Mouse (Mus musculus) cerebellum, adult 18-20 months (tissue): ENCODE measurements around the gene Jagn1.
A peak's percentile ranks its signal among the peaks of the same experiment; 100 is the strongest.

ENCODE experiments used
- DNase-seq, 2 experiments: peaks; one replicate each; pipeline ENCODE4 v3.0.0; 2021

Gene Jagn1

DNA sequence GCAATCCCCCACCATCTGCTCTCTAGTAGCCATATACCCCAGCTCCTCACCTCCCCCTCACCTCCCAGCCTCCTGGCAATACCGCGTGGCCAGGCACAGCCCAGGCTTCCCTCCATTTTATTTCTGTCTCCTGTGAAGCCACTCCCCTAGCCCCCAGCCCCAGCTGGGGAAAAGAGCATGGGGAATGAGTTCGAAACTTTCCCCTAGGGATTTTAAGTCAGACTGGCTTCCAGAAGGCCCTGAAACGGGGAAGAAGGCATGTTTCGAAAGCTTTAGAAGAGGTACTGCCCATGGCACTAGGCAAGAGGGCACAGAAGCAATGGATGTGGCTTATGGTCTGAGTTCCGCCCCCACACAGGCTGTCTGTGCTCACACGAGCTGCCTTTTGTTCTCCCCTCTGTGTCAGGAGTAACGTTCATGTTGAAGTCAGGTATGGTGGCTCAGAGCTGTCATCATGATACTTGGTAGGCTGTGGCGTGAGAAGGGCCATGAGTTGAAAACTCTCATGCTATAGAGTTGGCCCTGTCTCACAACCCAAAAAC is 6.6 kb upstream of the Jagn1 start, which contains the start of gene Cidec:
Cidec (minus strand) TSS at position 97 of the 542 bp plus-strand sequence.
- no peak for DNase-seq

- no peak for DNase-seq
Measured at GRCm38 (mm10) chr6:113437135-113437534, 5.2 kb upstream of the Jagn1 start.

- no peak for DNase-seq
Measured at GRCm38 (mm10) chr6:113438721-113439430, 3.5 kb upstream of the Jagn1 start.

DNA sequence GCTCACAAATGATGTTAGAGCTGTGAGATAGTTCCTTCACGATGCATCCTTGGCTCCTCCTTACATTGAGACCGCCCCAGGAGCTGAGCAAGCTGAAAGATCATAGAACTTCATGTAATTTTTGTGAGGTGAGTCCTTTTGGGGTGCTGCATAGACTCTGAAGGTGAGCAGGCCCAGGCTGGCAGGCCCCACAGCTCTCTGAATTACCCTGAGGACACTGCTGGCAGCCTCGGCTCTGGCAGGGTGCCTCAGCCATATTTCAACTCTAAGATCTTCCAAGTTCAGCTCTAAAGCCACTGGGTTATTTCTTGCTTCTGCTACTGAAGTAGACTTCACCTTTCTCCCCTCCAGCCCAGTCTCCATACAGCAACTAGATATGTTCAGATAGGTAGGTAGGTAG is 1.7 kb upstream of the Jagn1 start:
- DNase-seq, result no peak

DNA sequence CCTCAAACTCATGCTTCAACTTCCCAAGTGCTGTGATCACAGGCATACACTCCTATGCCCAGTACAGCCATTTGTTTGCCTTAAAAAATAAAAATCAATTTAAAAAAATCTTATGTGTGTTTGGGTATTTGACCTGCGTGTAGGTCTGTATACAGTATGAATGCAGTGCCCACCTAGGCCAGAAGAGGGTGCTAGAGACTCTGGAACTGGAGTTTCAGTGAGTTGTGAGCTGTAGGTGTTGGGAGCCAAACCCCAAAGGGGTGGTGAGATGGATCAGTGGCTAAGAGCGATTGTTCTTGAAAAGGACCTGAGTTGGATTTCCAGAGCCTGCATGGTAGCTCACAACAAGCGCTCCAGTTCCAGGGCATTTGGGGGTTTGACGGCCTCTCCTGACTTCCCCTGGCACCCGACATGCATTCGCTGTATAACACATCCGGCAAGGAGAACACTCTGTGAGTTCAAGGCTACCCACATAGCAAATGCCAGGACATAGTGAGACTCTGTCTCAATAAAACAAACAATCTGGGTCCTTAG is 1.2 kb upstream of the Jagn1 start:
- peak; percentile 79 to 82 for DNase-seq

DNA sequence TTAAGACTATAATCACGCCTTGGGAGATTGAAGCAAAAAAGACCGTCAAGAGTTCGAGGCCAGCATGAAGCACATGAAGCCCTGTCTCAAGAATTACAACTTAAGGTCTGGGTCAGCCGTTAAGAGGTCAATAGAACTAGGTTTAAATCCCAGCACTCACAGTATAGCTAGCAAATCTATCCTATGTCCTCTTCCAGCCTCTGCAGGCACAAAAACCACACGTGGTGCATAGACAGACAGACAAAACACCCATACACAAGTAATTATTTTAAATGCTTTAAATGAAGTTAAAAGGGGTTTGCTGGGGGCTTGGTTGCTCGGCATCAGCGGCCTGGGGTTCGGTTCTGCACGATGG is 305 bp upstream of the Jagn1 start:
- no peak for DNase-seq

DNA sequence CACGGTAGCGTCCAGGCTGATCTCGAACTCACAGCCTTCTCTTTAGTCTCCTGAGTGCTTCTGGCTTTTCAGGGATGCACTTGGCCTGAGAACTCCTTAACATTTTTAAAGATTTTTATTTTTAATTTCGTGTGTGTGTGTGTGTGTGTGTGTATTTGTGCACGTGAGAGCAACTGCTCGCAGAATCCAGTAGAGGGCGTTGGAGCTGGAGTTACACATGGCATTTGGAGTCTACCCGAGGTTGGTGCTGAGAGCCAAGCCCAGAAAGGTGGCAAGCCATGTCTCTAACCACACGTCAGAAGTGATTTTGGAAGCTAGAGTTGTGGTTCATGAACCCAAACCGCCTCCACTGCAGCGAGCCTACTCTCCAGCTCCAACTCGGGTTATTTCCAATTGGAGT is 722 bp downstream of the Jagn1 start:
- DNase-seq, result no peak

- DNase-seq, result no peak
Measured at GRCm38 (mm10) chr6:113444207-113444965, 2.0 kb downstream of the Jagn1 start.

GRCm38 (mm10) chr6:113447639-113448038 is 5.3 kb downstream of the Jagn1 start:
- peak; percentile 28 to 36 for DNase-seq

DNA sequence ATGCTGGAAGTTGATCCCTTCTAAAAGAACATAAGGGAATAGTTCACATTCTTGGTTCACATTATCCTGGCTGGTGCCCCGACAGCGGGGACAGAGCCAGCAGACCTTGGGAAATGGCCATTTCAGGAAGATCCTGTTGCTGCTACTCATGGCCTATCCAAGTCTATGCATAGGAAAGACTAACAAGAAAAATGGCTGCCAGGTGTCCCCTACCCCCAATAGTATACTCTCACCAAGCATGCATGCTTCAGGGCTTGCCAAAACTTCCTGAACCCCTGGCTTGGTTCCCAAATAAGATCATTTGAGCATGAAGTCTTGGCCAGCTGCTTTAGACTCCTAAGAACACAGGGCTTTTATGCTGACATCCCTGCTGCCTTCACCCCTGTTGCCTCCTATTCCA is 9.5 kb downstream of the Jagn1 start:
- DNase-seq, result no peak

DNA sequence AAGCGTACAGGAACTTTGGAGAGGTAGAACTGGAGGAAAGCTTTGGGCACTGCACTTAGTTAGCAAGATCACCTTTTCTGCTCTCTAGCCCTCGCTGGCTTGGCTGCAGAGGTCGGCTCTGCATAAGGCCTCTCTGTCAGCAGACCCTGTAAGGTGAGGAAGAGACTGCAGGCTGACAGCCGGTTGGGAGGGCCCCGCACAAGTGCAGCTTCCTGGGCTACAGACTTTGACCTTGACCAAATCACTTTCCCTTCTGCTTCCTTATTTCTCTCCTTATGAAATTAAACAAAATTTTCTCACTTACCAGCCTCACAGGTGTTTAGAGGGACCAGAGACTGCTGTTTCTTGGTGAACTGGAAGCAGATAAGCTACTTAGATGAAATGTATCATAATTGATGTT is 12.6 kb downstream of the Jagn1 start:
- no peak for DNase-seq

- no peak for DNase-seq
Measured at GRCm38 (mm10) chr6:113457952-113458534, 15.7 kb downstream of the Jagn1 start, which contains the start of gene Il17re. TSS of gene Il17re (plus strand) at chr6:113458484.

GRCm38 (mm10) chr6:113458635-113459034 is 16.3 kb downstream of the Jagn1 start:
- peak; percentile 46 to 57 for DNase-seq

DNA sequence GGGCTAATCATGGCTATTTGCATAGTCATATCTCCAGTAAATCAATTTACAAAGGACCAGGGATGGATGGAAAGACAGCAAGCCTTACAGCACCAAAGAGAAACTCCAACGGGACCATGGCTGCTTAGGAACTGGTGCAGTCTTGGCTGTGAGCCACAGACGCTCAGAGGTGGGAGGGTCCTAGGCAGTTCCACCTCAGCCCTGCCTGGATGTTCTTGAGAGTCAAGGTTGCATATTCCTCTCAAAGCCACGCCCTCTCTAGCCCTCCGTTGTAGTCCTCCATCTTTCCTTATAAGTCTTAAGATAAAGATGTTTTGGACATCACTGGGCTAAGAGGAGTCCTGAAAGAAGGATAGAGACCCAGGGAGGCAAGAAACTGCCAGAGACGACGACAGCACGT is 21.7 kb downstream of the Jagn1 start:
- no peak for DNase-seq

- DNase-seq, result peak in 1 of 2 experiments; percentile 32
Measured at GRCm38 (mm10) chr6:113465602-113466001, 23.2 kb downstream of the Jagn1 start.

- no peak for DNase-seq
Measured at GRCm38 (mm10) chr6:113468512-113468911, 26.1 kb downstream of the Jagn1 start.

GRCm38 (mm10) chr6:113469021-113469420 is 26.7 kb downstream of the Jagn1 start:
- peak; percentile 73 to 80 for DNase-seq

GRCm38 (mm10) chr6:113469432-113469831 is 27.1 kb downstream of the Jagn1 start:
- peak; percentile 83 to 85 for DNase-seq

- no peak for DNase-seq
Measured at GRCm38 (mm10) chr6:113471297-113471936, 29.0 kb downstream of the Jagn1 start, which contains the start of gene Il17rc. TSS of gene Il17rc (plus strand) at chr6:113471427.

- no peak for DNase-seq
Measured at GRCm38 (mm10) chr6:113472061-113472460, 29.7 kb downstream of the Jagn1 start.

DNA sequence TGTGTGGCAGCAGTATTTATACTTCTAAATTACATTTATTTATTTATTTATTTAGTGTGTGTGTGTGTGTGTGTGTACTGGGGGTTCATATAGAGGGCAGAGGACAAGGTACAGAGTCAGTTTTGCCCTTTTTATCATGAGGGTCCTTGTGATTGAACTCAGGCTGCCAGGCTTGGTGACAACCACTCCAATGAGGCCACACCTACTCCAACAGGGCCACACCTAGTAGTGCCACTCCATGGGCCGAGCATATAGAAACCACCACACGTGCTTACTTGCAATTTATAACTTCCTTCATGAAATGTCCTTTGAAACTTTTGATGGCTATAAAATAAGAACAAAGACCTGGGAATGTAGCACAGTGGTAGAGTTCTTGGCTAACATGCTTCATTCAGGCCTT is 30.9 kb downstream of the Jagn1 start:
- DNase-seq, result no peak

- DNase-seq, result no peak
Measured at GRCm38 (mm10) chr6:113473715-113474114, 31.3 kb downstream of the Jagn1 start.

GRCm38 (mm10) chr6:113477353-113477752 is 35.0 kb downstream of the Jagn1 start:
- no peak for DNase-seq
